Comparison of ENCODE assay signal across 22 mouse cellular contexts in genomic region chr11:59653003-59653402, GRCm38 (mm10). TPM values are rescaled to one million over a fixed set of nuclear protein-coding genes. Genes with fewer than 3 reads are reported as not detected.
DNase-seq lines count a peak whose midpoint lies in the region; ATAC-seq lines count a peak whose summit lies in the region.
"Had no signal": no experiment of that assay in that cellular context is flagged by ENCODE, and none has a peak within 500 bp of the region (broad histone marks: within the 10 kb centered on the region; RNA-seq: fewer than 3 reads in every experiment).

No protein-coding gene starts in this region.

- intact Hi-C loops in gastrocnemius, postnatal 14 days (cut with DNase I; ENCODE audit: low total_unique reads), result no loop called here

- peak; percentile 40 for DNase-seq in thymus, postnatal 4 days
- no peak for DNase-seq in thymus, postnatal 10 days (ENCODE audit: low spot score in 2 of 2)
- peak; percentile 37 for DNase-seq in T-cell, adult 2 months (ENCODE audit: low spot score)
- no peak for DNase-seq in cerebellum, adult 8-10 months
- DNase-seq in gastrocnemius, postnatal 14 days, result no peak
- DNase-seq in spleen, adult 12 weeks (ENCODE audit: low spot score), result no peak
- DNase-seq in retina, postnatal 1 day, result no peak
- DNase-seq: adrenal gland, adult 8-10 months; cerebellum, adult 18-20 months; cerebellum, postnatal 36 days; gastrocnemius, postnatal 25 days; kidney, adult 2 months; thymus, postnatal 25 days had no signal

- ATAC-seq in megakaryocyte, adult 5-6 weeks (ENCODE audit: poor library complexity, severe bottlenecking), result peak; percentile 30; the same call in 1 of the 2 replicates
- ATAC-seq: forebrain, embryonic 16.5 days; Patski had no signal

RNA-seq across cellular contexts. Expression of gene Mprip, which starts 8.1 kb away (rescaled TPM):
- 23.7 and 26.2 TPM in 2 replicates for total RNA-seq in megakaryocyte, adult 5-6 weeks (2015)
- 58.6 and 61.8 TPM in 2 replicates for total RNA-seq in megakaryocyte, adult 5-6 weeks (2017)
- total RNA-seq in gastrocnemius, postnatal 14 days (2021), result 100 to 1,000 TPM in 1 of 2 experiments, 10 to 100 TPM in 1; 94.7 to 120 TPM

RNA-seq across cellular contexts. Expression of gene Olfr223, which starts 59.9 kb away (rescaled TPM):
- total RNA-seq in megakaryocyte, adult 5-6 weeks (2015), result not detected in 2 replicates
- not detected in 2 replicates for total RNA-seq in megakaryocyte, adult 5-6 weeks (2017)
- not detected for total RNA-seq in gastrocnemius, postnatal 14 days (2021)
- total RNA-seq: adrenal gland, adult 8-10 months; ES-E14; gastrocnemius, postnatal 25 days; heart, adult 8-10 months; heart, postnatal 25 days; layer of hippocampus, postnatal 10 days; left cerebral cortex, adult 2 months; left cerebral cortex, postnatal 36 days had no signal

Comparison
In these comparisons a context has a peak if more than half of its experiments do, and no peak if none do; other contexts are left out.
1. DNase-seq: peak in thymus, postnatal 4 days (single experiment) and T-cell, adult 2 months (single experiment); none in thymus, postnatal 10 days (0 of 2), cerebellum, adult 8-10 months (single experiment), gastrocnemius, postnatal 14 days (single experiment), spleen, adult 12 weeks (single experiment) and retina, postnatal 1 day (single experiment).